Mouse (Mus musculus) cerebellum, adult 2 months (tissue): ENCODE measurements around the gene Stat5b. TPM values are rescaled to one million over a fixed set of nuclear protein-coding genes. Genes with fewer than 3 reads are reported as not detected.
A peak's percentile ranks its signal among the peaks of the same experiment; 100 is the strongest.

Experiments used
- DNase-seq, 2 experiments: peaks; one replicate each; pipeline ENCODE4 v3.0.0; 2021
- H3K27ac ChIP-seq: fragments of 200-500 bp; 2 replicates; pipeline ENCODE4 v1.5.1; 2012; ENCODE audit warnings: low read length, control low read depth, inconsistent platforms; ENCODE audit not compliant: insufficient read depth
- H3K27me3 ChIP-seq: fragments of 200-500 bp; 2 replicates; pipeline ENCODE4 v1.6.1; 2012; ENCODE audit warnings: inconsistent platforms, mild to moderate bottlenecking, low read length, moderate library complexity; ENCODE audit not compliant: control insufficient read depth, insufficient read depth
- H3K4me1 ChIP-seq: fragments of 200-500 bp; 2 replicates; pipeline ENCODE4 v1.6.1; 2011; ENCODE audit warnings: low read length; ENCODE audit not compliant: control insufficient read depth, insufficient read depth
- H3K4me3 ChIP-seq: fragments of 200-500 bp; replicated peaks from 2 replicates; pipeline ENCODE3; 2011; ENCODE audit warnings: mild to moderate bottlenecking, low read depth, low read length, control low read depth; ENCODE audit not compliant: insufficient read depth
- CTCF ChIP-seq: fragments of 200-500 bp; IDR thresholded peaks from 2 replicates; pipeline ENCODE4 v1.5.1; 2011; ENCODE audit warnings: low read depth, mild to moderate bottlenecking, control low read depth, low read length, moderate library complexity, borderline replicate concordance; ENCODE audit not compliant: insufficient read depth
- POLR2A ChIP-seq: fragments of 200-500 bp; IDR thresholded peaks from 2 replicates; pipeline ENCODE4 v1.6.1; 2011; ENCODE audit warnings: low read length, control low read depth, borderline replicate concordance; ENCODE audit not compliant: insufficient read depth
- WGBS: fragments of 180-500 bp; shearing (Covaris S2); methylation state at CpG from one replicate; pipeline ENCODE4 v1.1.7; 2018; 5-methylcytosine and 5-hydroxymethylcytosine counted together
- polyA plus RNA-seq: library from polyadenylated mRNA; depleted of rRNA; stranded (reverse); fragments of >200 nt; gene quantifications from 2 replicates; pipeline ENCODE4 v1.2.3, GENCODE M21; 2012

Stat5b gene
- polyA plus RNA-seq, 1 experiment = 33.6 TPM

DNA sequence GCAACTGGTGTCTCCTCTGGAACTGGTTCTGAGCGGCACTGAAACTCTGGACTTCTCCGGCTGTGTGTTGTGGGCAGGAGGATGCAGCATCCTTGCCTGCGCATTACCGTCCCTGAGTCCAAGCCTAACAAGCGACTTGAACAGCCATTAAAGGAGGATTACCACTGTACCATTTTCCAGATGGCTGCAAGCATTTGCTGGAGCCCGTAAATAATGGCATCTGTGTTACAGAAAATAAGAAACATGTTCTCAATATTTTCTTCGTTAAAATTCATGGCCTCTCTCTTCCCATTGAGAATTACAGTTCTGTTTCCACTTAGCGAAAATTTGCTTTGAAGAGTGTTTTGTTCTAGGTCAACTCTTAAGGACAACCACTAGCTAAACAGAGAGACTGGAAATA, 30.5 kb downstream of the Stat5b start:
- no peak for TF ChIP-seq CTCF
- no peak for TF ChIP-seq POLR2A

DNA sequence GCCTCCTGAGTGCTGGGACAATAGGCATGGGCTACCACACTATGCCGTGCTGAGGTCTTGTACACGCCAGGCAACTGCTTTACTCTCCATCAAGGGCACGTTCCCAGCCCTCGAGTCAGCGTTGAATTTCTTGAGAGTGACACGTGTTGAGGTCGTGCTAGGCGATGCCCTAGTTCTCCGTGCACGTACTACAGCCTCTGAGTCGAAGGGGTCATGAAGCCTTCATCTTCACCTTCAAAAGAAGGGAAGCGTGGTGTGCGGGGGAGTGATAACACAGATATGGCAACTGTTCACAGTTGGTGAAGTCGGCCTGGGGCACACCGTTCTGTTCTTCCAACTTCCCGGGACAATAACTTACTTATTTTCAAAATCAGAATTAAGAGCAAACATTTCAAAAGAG, 30.9 kb downstream of the Stat5b start:
- Histone ChIP-seq H3K27me3 (no peaks in the 10 kb centered on the region), H3K27ac (no peak overlapping the region), H3K4me3 (no peak overlapping the region), H3K4me1 (peaks cover 37% of the 10 kb centered on the region)
- 90% methylated on average over 16 of the region's 16 CpGs for WGBS
- TF ChIP-seq CTCF = no peak
- TF ChIP-seq POLR2A = no peak
- DNase-seq = no peak

More for the DNA sequence above, 30.5 kb downstream of the Stat5b start:
- peaks cover 37% of the 10 kb centered on the region for H3K4me1 ChIP-seq
- DNase-seq = no peak
- WGBS = 80% methylated on average over 8 of the region's 8 CpGs
- H3K27me3 ChIP-seq = no peaks in the 10 kb centered on the region
- H3K27ac ChIP-seq = no peak overlapping the region
- no peak overlapping the region for H3K4me3 ChIP-seq

DNA sequence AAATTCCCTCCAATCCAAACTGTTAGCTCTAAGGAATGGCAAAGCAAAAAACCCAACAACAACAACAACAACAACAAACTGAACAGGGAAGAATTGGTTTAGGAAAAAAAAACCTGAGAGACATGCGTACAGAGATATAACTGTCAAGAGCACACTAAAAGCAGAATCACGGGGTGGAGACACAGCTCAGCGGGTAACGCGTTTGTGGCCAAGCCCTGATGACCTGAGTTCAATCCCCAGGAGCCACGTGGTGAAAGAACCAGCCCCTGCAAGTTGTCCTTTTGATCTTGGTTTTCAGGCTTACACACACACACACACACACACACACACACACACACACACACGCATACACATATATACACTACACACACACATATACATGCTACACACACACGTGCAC, 31.5 kb downstream of the Stat5b start:
- Histone ChIP-seq H3K27ac (no peak overlapping the region), H3K4me1 (peaks cover 32% of the 10 kb centered on the region)
- TF ChIP-seq POLR2A (no peak), CTCF (no peak)

DNA sequence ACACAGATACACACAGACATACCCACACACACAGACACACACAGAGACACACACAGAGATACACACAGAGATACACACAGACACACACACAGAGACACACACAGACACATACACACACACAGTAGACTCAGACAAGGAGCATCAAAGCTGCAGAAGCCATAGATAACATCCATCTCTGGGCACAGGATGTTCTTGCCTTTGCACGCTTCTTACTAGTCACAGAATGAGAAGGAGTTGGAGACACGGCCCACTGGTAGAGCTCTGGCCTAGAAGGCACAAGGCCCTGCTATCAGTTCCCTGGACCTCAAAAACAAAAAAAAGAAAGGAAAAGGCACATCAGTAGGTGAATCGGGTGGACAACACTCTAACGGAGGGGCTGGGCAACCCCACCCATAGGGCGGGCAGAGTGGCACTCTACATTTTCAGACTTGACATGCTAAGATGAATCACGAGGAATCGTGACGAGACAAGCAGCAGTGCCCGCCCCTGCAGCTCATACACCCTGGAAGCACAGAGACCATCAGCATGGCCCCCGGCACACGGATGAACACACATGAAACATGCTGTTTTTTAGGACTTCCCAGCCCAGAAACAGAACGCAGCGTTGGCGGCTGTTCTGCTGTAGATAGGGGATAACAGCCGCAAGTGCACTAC, 32.0 kb downstream of the Stat5b start:
- Histone ChIP-seq H3K27me3 (no peaks in the 10 kb centered on the region), H3K4me3 (no peak overlapping the region), H3K27ac (peak overlapping the region; percentile 94), H3K4me1 (peaks cover 32% of the 10 kb centered on the region)
- WGBS = 89% methylated on average over 15 of the region's 15 CpGs
- no peak for TF ChIP-seq POLR2A
- no peak for TF ChIP-seq CTCF
- no peak for DNase-seq

More for the DNA sequence above, 31.5 kb downstream of the Stat5b start:
- no peak for DNase-seq
- H3K4me3 ChIP-seq = no peak overlapping the region
- WGBS = 82% methylated on average over 8 of the region's 8 CpGs
- H3K27me3 ChIP-seq = no peaks in the 10 kb centered on the region

DNA sequence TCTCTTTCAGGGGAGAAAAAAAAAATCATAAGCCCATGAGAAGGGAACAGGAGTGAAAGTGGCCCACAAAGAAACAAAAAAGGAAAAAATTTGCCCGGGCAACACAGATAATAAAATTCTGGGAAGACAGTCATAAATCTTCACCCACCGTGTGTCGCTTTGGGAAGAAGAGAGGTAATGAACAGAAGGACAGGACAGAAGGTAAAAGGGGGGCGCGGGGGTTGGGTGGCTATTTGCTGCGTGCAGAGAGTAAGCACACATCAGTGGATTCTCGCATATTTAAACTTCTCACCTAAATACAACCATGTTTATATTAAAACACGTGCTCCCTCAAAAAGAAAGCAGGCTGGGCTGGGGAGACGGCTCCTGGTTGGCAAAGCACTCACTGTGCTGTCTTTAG, 33.2 kb downstream of the Stat5b start:
- H3K27me3 ChIP-seq = no peaks in the 10 kb centered on the region
- no peak for TF ChIP-seq POLR2A
- no peak for TF ChIP-seq CTCF
- no peak overlapping the region for H3K4me3 ChIP-seq
- DNase-seq = peak; percentile 79 to 87
- peaks cover 32% of the 10 kb centered on the region for H3K4me1 ChIP-seq
- WGBS = 13% methylated on average over 9 of the region's 9 CpGs
- H3K27ac ChIP-seq = peak overlapping the region; percentile 94

DNA sequence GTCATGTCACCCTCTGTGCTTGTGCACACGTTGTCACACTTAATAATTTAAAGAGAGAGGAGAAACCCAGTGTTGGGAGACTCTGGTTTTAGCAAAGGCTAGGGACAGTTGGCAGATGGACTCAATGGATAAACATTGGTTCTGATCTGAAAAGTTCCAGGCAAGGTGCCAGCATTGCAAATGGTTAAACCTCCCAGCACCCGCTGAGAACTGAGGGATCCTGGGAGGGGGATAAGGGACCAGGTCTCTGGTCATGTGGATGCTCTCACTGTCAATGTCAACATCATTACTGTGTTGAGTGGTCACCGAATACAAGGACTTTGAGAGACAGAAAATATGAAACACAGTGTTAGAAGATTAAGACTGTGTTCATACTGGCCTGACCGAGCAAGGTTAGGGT, 33.7 kb downstream of the Stat5b start:
- 9% methylated on average over 4 of the region's 4 CpGs for WGBS
- Histone ChIP-seq H3K4me3 (no peak overlapping the region), H3K27ac (peak overlapping the region; percentile 18), H3K4me1 (peaks cover 29% of the 10 kb centered on the region), H3K27me3 (no peaks in the 10 kb centered on the region)
- no peak for TF ChIP-seq POLR2A
- no peak for TF ChIP-seq CTCF
- peak; percentile 77 to 79 for DNase-seq

DNA sequence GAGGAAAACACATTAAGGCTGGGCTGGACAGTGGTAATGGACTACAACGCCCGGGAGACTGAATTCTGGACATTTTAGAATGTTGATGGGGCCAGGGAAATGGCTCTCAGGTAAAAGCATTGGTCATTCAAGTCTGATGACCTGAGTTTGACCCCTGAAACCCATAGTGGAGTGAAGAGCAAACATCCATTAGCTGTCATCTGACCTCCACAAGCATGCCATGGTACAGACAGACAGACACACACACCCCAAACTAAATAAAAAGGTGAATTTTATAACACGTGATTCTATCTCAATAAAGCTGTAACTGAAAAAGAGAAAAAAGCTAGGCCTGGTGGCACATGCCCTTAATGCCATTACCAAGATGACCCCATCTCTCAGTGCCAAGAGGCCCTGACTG, 34.2 kb downstream of the Stat5b start:
- TF ChIP-seq CTCF = no peak
- no peak for TF ChIP-seq POLR2A
- no peak for DNase-seq
- WGBS = 81% methylated on average over 3 of the region's 3 CpGs

DNA sequence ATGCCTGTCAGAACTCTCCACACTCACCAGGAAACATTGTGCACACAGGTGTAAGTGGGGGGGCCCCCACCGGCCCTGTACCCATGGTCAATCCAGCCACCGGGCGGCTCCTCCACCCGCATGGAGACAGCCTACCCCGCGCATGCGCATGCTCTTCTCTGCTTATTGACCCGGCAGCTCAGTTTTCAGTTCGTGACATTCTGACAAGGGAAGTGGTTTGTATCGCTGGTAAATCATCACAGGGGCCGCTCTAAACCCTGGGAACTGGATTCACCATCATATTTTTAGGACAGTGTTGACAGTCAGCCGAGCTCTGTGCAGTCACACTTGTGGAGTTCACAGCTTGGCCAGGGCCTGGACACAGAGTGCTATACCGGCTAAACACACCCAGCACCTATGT, 36.0 kb downstream of the Stat5b start:
- Histone ChIP-seq H3K27me3 (no peaks in the 10 kb centered on the region), H3K4me3 (no peak overlapping the region), H3K4me1 (peaks cover 22% of the 10 kb centered on the region), H3K27ac (no peak overlapping the region)
- WGBS = 68% methylated on average over 13 of the region's 13 CpGs
- peak; percentile 43 to 49 for DNase-seq
- TF ChIP-seq CTCF (no peak), POLR2A (no peak)

More for the DNA sequence above, 34.2 kb downstream of the Stat5b start:
- H3K27me3 ChIP-seq = no peaks in the 10 kb centered on the region
- H3K4me3 ChIP-seq = no peak overlapping the region
- H3K4me1 ChIP-seq = peaks cover 25% of the 10 kb centered on the region
- H3K27ac ChIP-seq = peak overlapping the region; percentile 18
